Mouse (Mus musculus): ENCODE data around the gene Ppp1r32. TPM values are rescaled to one million over a fixed set of nuclear protein-coding genes. Genes with fewer than 3 reads are reported as not detected.

Gene Ppp1r32
- polyA plus RNA-seq, 1 experiment from 2014 or later, result not detected

DNA sequence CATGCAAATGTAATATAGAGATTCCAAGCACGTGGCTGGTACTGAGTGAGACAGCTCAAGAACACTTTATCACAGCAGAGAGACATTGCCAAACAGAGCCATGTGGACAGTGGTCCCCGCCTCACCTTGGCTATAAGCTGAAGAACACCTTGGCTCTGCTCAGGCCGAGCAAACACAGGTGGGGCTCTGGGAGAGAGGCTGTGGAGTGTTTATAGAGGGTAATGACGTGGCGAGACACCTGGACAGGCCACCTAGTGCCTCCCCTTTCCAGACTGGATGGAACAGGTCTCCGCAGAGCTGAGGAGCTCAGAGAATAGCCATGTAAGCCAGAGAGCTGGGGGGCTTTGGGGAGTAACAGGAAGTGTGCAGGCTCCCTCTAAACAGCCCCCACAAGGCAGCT lies 47.8 kb downstream of the Ppp1r32 start:
- 67% methylated on average over 6 of the region's 6 CpGs for WGBS (ENCODE audit: insufficient replicate concordance)
- Histone ChIP-seq H3K4me1 (ENCODE audit: control insufficient read depth, insufficient read depth, low read length) (peaks cover 21% of the 10 kb centered on the region), H3K9ac (ENCODE audit: low read depth, low read length) (no peak overlapping the region), H3K4me3 (ENCODE audit: low read depth, low read length) (no peak overlapping the region), H3K36me3 (ENCODE audit: control insufficient read depth, insufficient read depth, low read length) (no peaks in the 10 kb centered on the region), H3K9me3 (replicated peaks; ENCODE audit: control insufficient read depth, low read length) (no peaks in the 10 kb centered on the region), H3K27ac (ENCODE audit: low read depth, low read length) (no peak overlapping the region), H3K4me2 (no peak overlapping the region), H3K27me3 (ENCODE audit: control insufficient read depth, insufficient read depth, low read length) (peaks cover 29% of the 10 kb centered on the region)
- ATAC-seq (replicated peaks; ENCODE audit: insufficient number of reproducible peaks, low FRiP score, low TSS enrichment), result no peak

DNA sequence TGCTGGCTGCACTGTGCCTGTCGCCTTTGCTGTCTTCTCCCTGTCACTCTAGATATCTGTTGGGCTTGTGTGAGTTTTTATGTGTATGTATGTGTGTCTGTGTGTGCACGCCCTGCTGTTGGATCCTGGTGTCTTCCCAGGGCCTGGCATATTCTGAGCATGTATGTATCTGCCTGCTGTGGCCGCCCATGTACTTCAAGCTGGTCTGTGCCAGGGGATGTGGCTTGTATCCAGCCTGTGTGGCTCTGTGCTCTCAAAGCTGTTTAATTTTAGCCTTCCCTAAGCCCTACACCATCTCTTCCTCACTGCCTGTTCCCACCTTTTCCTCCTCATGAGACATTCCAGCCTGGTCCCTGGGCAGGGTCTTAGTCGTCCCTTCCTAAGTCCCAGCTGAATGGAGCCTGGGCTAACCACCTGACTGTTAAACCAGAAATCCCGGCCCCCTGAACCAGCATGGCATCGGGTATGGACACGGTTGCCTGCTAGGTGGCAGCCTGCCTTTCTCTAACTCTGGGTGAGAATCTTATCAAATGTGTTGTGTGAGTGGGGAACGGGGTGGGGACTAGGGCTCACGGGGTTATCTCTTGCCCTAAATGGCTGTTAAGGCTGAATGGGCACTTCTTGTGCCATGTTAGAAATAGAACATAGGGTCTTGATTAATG lies 48.7 kb downstream of the Ppp1r32 start:
- ATAC-seq (replicated peaks; ENCODE audit: insufficient number of reproducible peaks, low FRiP score, low TSS enrichment), result no peak
- 44% methylated on average over 9 of the region's 9 CpGs for WGBS (ENCODE audit: insufficient replicate concordance)
- no peaks in the 10 kb centered on the region for H3K36me3 ChIP-seq (ENCODE audit: control insufficient read depth, insufficient read depth, low read length)
- no peaks in the 10 kb centered on the region for H3K9me3 ChIP-seq (replicated peaks; ENCODE audit: control insufficient read depth, low read length)
- H3K9ac ChIP-seq (ENCODE audit: low read depth, low read length), result 0 out of 2 replicates have a peak overlapping the region, but pooled peaks have one; percentile 28
- no peak overlapping the region for H3K4me2 ChIP-seq
- peaks cover 26% of the 10 kb centered on the region for H3K27me3 ChIP-seq (ENCODE audit: control insufficient read depth, insufficient read depth, low read length)
- H3K4me3 ChIP-seq (ENCODE audit: low read depth, low read length), result no peak overlapping the region
- peaks cover 21% of the 10 kb centered on the region for H3K4me1 ChIP-seq (ENCODE audit: control insufficient read depth, insufficient read depth, low read length)
- 0 out of 2 replicates have a peak overlapping the region, but pooled peaks have one; percentile 22 for H3K27ac ChIP-seq (ENCODE audit: low read depth, low read length)

DNA sequence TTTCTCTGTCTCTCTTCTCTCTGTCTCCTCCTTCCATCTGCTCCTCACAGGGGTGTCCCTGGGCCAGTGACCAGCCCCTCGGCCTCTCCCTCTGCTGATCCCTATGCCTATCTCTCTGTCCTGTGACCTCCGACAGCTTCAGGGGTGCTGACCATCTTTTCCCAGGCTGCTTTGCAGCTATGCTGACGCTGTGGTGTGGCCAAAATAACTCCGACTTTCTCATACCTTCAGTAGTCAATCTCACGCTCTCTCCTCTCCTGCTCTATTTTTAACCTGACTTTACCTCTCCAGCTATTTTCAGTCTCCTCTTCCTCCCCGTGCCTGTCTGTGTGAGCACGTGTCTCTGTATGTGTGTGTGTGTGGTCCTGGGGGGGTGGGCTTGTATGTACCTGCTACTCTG lies 49.5 kb downstream of the Ppp1r32 start:
- H3K4me2 ChIP-seq, result no peak overlapping the region; the same call in 1 of the 2 replicates
- peaks cover 21% of the 10 kb centered on the region for H3K4me1 ChIP-seq (ENCODE audit: control insufficient read depth, insufficient read depth, low read length)
- H3K36me3 ChIP-seq (ENCODE audit: control insufficient read depth, insufficient read depth, low read length), result no peaks in the 10 kb centered on the region
- H3K9me3 ChIP-seq (replicated peaks; ENCODE audit: control insufficient read depth, low read length), result no peaks in the 10 kb centered on the region
- H3K27ac ChIP-seq (ENCODE audit: low read depth, low read length), result no peak overlapping the region
- no peak overlapping the region for H3K4me3 ChIP-seq (ENCODE audit: low read depth, low read length)
- ATAC-seq (replicated peaks; ENCODE audit: insufficient number of reproducible peaks, low FRiP score, low TSS enrichment), result no peak
- WGBS (ENCODE audit: insufficient replicate concordance), result 33% methylated on average over 7 of the region's 7 CpGs
- H3K27me3 ChIP-seq (ENCODE audit: control insufficient read depth, insufficient read depth, low read length), result peaks cover 21% of the 10 kb centered on the region
- 0 out of 2 replicates have a peak overlapping the region, but pooled peaks have one; percentile 28 for H3K9ac ChIP-seq (ENCODE audit: low read depth, low read length)

DNA sequence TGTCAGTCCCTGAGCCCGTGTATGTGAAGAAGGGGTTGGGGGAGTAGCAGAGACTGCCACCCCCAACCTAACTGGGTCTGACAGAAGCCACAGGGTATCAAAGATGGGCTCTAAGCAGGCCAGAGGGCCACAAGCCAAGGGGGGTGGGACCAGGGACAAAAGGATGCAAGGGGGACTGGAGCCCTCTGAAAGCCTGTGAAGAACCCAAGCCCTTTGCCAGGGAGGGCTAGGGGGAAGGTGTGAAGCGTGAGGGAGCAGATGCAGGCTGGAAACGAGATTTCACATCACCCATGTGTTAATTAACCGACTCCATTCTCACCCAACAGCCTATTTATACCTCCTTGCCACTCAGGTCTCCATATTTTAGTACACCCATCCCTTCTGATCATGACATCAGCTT lies 50.9 kb downstream of the Ppp1r32 start:
- Histone ChIP-seq H3K27ac (ENCODE audit: low read depth, low read length) (no peak overlapping the region), H3K9ac (ENCODE audit: low read depth, low read length) (no peak overlapping the region), H3K4me3 (ENCODE audit: low read depth, low read length) (no peak overlapping the region), H3K9me3 (replicated peaks; ENCODE audit: control insufficient read depth, low read length) (no peaks in the 10 kb centered on the region), H3K27me3 (ENCODE audit: control insufficient read depth, insufficient read depth, low read length) (peaks cover 30% of the 10 kb centered on the region), H3K4me1 (ENCODE audit: control insufficient read depth, insufficient read depth, low read length) (peaks cover 21% of the 10 kb centered on the region), H3K36me3 (ENCODE audit: control insufficient read depth, insufficient read depth, low read length) (no peaks in the 10 kb centered on the region), H3K4me2 (no peak overlapping the region)
- 49% methylated on average over 4 of the region's 4 CpGs for WGBS (ENCODE audit: insufficient replicate concordance)
- no peak for ATAC-seq (replicated peaks; ENCODE audit: insufficient number of reproducible peaks, low FRiP score, low TSS enrichment)

DNA sequence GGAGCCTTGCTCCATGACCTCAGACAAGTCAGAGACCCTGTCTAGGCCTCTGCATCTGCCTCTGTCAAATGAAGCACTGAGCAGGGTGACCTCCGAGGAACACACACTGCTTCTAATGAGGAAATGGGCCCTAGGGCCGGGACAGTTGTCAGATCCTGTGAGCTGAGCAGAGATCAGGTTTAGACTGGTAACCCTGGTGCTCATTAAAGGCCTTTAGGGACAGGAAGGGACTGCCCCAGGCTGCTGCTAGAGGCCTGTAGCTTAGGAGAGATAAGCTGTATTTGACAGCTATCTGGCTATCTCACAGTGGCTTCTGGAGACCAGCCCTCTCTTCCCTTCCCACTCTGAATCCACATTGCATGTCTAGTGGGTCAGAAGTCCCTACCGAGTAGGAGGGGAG lies 51.3 kb downstream of the Ppp1r32 start:
- Histone ChIP-seq H3K4me2 (no peak overlapping the region), H3K27me3 (ENCODE audit: control insufficient read depth, insufficient read depth, low read length) (peaks cover 32% of the 10 kb centered on the region), H3K27ac (ENCODE audit: low read depth, low read length) (no peak overlapping the region), H3K4me3 (ENCODE audit: low read depth, low read length) (no peak overlapping the region), H3K9ac (ENCODE audit: low read depth, low read length) (0 out of 2 replicates have a peak overlapping the region, but pooled peaks have one; percentile 18), H3K4me1 (ENCODE audit: control insufficient read depth, insufficient read depth, low read length) (peaks cover 21% of the 10 kb centered on the region), H3K36me3 (ENCODE audit: control insufficient read depth, insufficient read depth, low read length) (no peaks in the 10 kb centered on the region), H3K9me3 (replicated peaks; ENCODE audit: control insufficient read depth, low read length) (no peaks in the 10 kb centered on the region)
- 16% methylated on average over 3 of the region's 3 CpGs for WGBS (ENCODE audit: insufficient replicate concordance)
- no peak for ATAC-seq (replicated peaks; ENCODE audit: insufficient number of reproducible peaks, low FRiP score, low TSS enrichment)

DNA sequence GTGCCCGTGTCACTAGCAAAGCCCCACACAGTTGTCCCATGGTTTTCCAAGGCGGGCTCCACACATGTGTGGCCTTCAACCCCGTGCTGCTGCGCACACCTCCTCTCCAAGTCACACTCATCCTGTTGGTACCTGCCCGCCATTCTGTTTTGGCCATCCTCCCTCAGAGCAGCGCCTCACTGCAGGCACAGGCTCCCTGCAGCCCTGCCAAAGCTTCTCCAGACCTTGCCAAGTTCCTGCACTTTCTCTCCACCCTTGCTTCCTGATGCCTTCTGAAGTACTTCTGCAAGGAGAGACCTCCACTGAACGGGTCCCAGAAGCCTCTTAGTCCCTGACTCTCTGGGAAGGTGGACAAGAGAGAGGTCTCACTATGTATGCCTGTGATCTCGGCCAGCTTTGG lies 53.4 kb downstream of the Ppp1r32 start:
- H3K27ac ChIP-seq (ENCODE audit: low read depth, low read length), result no peak overlapping the region
- no peaks in the 10 kb centered on the region for H3K36me3 ChIP-seq (ENCODE audit: control insufficient read depth, insufficient read depth, low read length)
- no peak overlapping the region for H3K4me2 ChIP-seq
- H3K9ac ChIP-seq (ENCODE audit: low read depth, low read length), result no peak overlapping the region
- WGBS (ENCODE audit: insufficient replicate concordance), result 80% methylated on average over 8 of the region's 8 CpGs
- H3K4me1 ChIP-seq (ENCODE audit: control insufficient read depth, insufficient read depth, low read length), result peaks cover 24% of the 10 kb centered on the region
- no peak for ATAC-seq (replicated peaks; ENCODE audit: insufficient number of reproducible peaks, low FRiP score, low TSS enrichment)
- no peaks in the 10 kb centered on the region for H3K9me3 ChIP-seq (replicated peaks; ENCODE audit: control insufficient read depth, low read length)
- peaks cover 39% of the 10 kb centered on the region for H3K27me3 ChIP-seq (ENCODE audit: control insufficient read depth, insufficient read depth, low read length)
- H3K4me3 ChIP-seq (ENCODE audit: low read depth, low read length), result no peak overlapping the region

DNA sequence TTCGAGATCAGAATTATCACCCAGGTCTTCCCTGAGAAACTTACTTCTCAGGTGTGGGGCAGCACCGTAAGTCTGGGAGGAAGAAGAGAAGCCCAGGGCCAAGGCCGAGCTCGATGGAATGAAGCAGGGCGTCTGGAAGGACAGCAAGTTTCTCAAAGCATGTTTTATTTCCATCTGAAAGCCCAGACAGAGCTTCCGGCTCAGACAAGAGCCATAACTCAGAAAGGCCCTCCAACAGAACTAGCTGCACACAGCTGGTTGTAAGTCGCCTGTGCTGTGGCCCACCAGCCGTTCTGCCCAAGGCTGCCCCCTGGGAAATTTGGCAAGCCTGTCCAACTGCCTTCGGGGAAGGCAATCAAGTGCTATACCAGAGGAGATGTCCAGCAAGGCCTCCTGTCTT lies 55.3 kb downstream of the Ppp1r32 start:
- no peak overlapping the region for H3K4me3 ChIP-seq (ENCODE audit: low read depth, low read length)
- peaks cover 52% of the 10 kb centered on the region for H3K27me3 ChIP-seq (ENCODE audit: control insufficient read depth, insufficient read depth, low read length)
- no peaks in the 10 kb centered on the region for H3K36me3 ChIP-seq (ENCODE audit: control insufficient read depth, insufficient read depth, low read length)
- ATAC-seq (replicated peaks; ENCODE audit: insufficient number of reproducible peaks, low FRiP score, low TSS enrichment), result no peak
- no peak overlapping the region for H3K4me2 ChIP-seq
- no peaks in the 10 kb centered on the region for H3K9me3 ChIP-seq (replicated peaks; ENCODE audit: control insufficient read depth, low read length)
- 78% methylated on average over 9 of the region's 9 CpGs for WGBS (ENCODE audit: insufficient replicate concordance)
- peaks cover 15% of the 10 kb centered on the region for H3K4me1 ChIP-seq (ENCODE audit: control insufficient read depth, insufficient read depth, low read length)
- no peak overlapping the region for H3K27ac ChIP-seq (ENCODE audit: low read depth, low read length)
- H3K9ac ChIP-seq (ENCODE audit: low read depth, low read length), result no peak overlapping the region

DNA sequence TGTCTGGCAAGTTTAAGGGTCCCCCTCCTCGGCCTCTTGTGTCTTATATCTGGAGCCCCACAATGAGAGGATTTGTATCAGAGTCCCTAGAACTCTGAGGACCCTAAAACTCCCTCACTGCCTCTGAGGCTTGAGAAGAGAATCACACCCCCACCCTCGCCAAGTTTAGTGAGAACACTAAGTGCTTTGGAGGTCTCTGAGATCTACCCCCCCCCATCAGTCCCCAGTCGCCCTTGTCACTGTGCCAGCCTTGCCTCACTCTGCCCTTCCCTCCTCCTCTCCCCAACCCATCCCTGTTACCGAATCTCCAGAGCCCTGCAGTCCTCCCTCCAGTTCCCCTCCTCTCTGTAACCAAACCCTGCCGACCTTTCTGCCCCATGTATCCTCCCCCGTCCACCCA lies 55.9 kb downstream of the Ppp1r32 start:
- no peak overlapping the region for H3K9ac ChIP-seq (ENCODE audit: low read depth, low read length)
- 38% methylated on average over 6 of the region's 6 CpGs for WGBS (ENCODE audit: insufficient replicate concordance)
- no peaks in the 10 kb centered on the region for H3K9me3 ChIP-seq (replicated peaks; ENCODE audit: control insufficient read depth, low read length)
- no peak overlapping the region for H3K4me3 ChIP-seq (ENCODE audit: low read depth, low read length)
- H3K36me3 ChIP-seq (ENCODE audit: control insufficient read depth, insufficient read depth, low read length), result no peaks in the 10 kb centered on the region
- H3K4me2 ChIP-seq, result no peak overlapping the region
- no peak overlapping the region for H3K27ac ChIP-seq (ENCODE audit: low read depth, low read length)
- ATAC-seq (replicated peaks; ENCODE audit: insufficient number of reproducible peaks, low FRiP score, low TSS enrichment), result no peak
- peaks cover 57% of the 10 kb centered on the region for H3K27me3 ChIP-seq (ENCODE audit: control insufficient read depth, insufficient read depth, low read length)
- peaks cover 19% of the 10 kb centered on the region for H3K4me1 ChIP-seq (ENCODE audit: control insufficient read depth, insufficient read depth, low read length)

DNA sequence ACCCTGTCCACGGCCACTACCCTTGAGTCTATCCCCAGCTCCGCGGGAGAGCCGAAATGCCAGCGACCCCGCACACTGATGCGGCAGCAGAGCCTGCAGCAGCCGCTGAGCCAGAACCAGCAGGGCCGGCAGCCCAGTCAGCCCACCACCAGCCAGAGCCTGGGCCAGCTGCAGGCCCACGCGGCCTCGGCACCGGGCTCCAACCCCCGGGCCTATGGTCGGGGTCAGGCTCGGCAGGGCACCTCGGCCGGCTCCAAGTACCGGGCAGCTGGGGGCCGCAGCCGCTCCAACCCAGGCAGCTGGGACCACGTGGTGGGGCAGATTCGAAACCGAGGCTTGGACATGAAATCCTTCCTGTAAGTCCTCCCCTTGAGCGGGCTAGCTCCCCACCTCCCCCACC lies 56.4 kb downstream of the Ppp1r32 start:
- no peak overlapping the region for H3K27ac ChIP-seq (ENCODE audit: low read depth, low read length)
- H3K27me3 ChIP-seq (ENCODE audit: control insufficient read depth, insufficient read depth, low read length), result peaks cover 61% of the 10 kb centered on the region
- no peaks in the 10 kb centered on the region for H3K36me3 ChIP-seq (ENCODE audit: control insufficient read depth, insufficient read depth, low read length)
- H3K4me1 ChIP-seq (ENCODE audit: control insufficient read depth, insufficient read depth, low read length), result peaks cover 20% of the 10 kb centered on the region
- H3K9ac ChIP-seq (ENCODE audit: low read depth, low read length), result 0 out of 2 replicates have a peak overlapping the region, but pooled peaks have one; percentile 16
- ATAC-seq (replicated peaks; ENCODE audit: insufficient number of reproducible peaks, low FRiP score, low TSS enrichment), result no peak
- 41% methylated on average over 25 of the region's 25 CpGs for WGBS (ENCODE audit: insufficient replicate concordance)
- no peak overlapping the region for H3K4me3 ChIP-seq (ENCODE audit: low read depth, low read length)
- no peak overlapping the region for H3K4me2 ChIP-seq
- H3K9me3 ChIP-seq (replicated peaks; ENCODE audit: control insufficient read depth, low read length), result no peaks in the 10 kb centered on the region
